Comparison of ENCODE assay signal across 8 mouse cellular contexts in the genomic region with DNA sequence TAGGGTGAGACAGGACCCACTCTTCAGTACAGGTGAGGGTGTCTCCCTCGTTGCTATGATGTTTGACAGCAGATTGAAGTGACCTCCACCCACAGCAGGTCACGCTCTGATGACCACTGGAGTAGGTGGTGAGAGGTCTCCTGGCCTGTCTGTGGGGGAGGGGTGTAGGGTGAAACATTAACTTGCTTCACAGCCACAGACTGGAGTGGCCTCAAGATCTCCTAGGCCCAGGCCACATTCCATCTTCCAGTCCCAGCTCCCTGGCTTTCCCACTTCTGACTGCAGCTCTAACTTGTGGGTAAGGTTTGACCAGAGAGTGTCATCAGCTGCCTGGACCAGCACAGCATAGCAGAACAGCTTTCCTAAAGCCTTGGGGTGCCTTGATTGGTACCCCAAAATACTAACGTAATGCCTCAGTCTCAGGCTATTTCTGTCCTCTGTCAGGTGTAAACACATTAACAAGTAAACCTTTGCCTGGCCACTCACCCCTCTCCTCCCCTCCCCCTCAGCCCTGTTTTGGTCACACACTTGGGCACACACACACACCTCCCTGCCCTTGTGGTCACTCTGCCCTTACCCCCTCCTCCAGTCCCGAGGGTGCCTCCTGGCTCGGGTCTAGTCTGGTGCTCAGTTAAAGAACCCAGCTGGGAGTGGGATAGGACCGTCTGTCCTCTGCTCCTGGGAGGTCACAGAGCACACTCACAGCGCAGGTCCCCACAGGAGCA. TPM values are rescaled to one million over a fixed set of nuclear protein-coding genes. Genes with fewer than 3 reads are reported as not detected.
DNase-seq lines count a peak whose midpoint lies in the region; ATAC-seq lines count a peak whose summit lies in the region.
"Had no signal": no experiment of that assay in that cellular context is flagged by ENCODE, and none has a peak within 500 bp of the region (broad histone marks: within the 10 kb centered on the region; RNA-seq: fewer than 3 reads in every experiment).

A gene (plus strand): TSS at position 235 of the 725 bp plus-strand sequence.

- no peak within 1 kb of the TSS for H3K27ac ChIP-seq in midbrain, embryonic 13.5 days
- no peak within 1 kb of the TSS for H3K27ac ChIP-seq in midbrain, embryonic 16.5 days (ENCODE audit: low read length)
- H3K27ac ChIP-seq in liver, embryonic 13.5 days: peak within 1 kb of the TSS; percentile 84
- H3K27ac ChIP-seq in stomach, embryonic 16.5 days (ENCODE audit: low read length): no peak within 1 kb of the TSS
- no peak within 1 kb of the TSS for H3K27ac ChIP-seq in forebrain, embryonic 11.5 days (ENCODE audit: low read depth, low read length)
- H3K27ac ChIP-seq: macrophage had no signal

- peaks cover 33% of the 10 kb centered on the region for H3K27me3 ChIP-seq in midbrain, embryonic 13.5 days
- peaks cover 16% of the 10 kb centered on the region; the same call in 1 of the 2 replicates for H3K27me3 ChIP-seq in midbrain, embryonic 16.5 days (ENCODE audit: control insufficient read depth, insufficient read depth, low read depth, low read length)
- peaks cover 40% of the 10 kb centered on the region for H3K27me3 ChIP-seq in liver, embryonic 13.5 days
- H3K27me3 ChIP-seq in stomach, embryonic 16.5 days (ENCODE audit: control insufficient read depth, insufficient read depth, low read length): 0 out of 2 replicates have a peak, but pooled peaks cover 7% of the 10 kb centered on the region
- peaks cover 3% of the 10 kb centered on the region for H3K27me3 ChIP-seq in forebrain, embryonic 11.5 days (ENCODE audit: control insufficient read depth, insufficient read depth, low read length)

- no peak within 1 kb of the TSS for H3K4me2 ChIP-seq in midbrain, embryonic 13.5 days (replicated peaks)
- H3K4me2 ChIP-seq in midbrain, embryonic 16.5 days (ENCODE audit: low read length): no peak within 1 kb of the TSS
- H3K4me2 ChIP-seq in liver, embryonic 13.5 days: peak within 1 kb of the TSS; percentile 23; the same call in 1 of the 2 replicates
- H3K4me2 ChIP-seq in stomach, embryonic 16.5 days (ENCODE audit: low read depth, low read length): no peak within 1 kb of the TSS
- H3K4me2 ChIP-seq in forebrain, embryonic 11.5 days (ENCODE audit: low read depth, low read length, severe bottlenecking): no peak within 1 kb of the TSS

- H3K36me3 ChIP-seq in midbrain, embryonic 13.5 days: no peaks in the 10 kb centered on the region
- no peaks in the 10 kb centered on the region for H3K36me3 ChIP-seq in midbrain, embryonic 16.5 days (ENCODE audit: control insufficient read depth, insufficient read depth, low read length)
- H3K36me3 ChIP-seq in liver, embryonic 13.5 days: no peaks in the 10 kb centered on the region
- no peaks in the 10 kb centered on the region for H3K36me3 ChIP-seq in stomach, embryonic 16.5 days (ENCODE audit: control insufficient read depth, insufficient read depth, low read length)
- H3K36me3 ChIP-seq in forebrain, embryonic 11.5 days (ENCODE audit: control insufficient read depth, insufficient read depth, low read length): no peaks in the 10 kb centered on the region

- H3K9ac ChIP-seq in midbrain, embryonic 13.5 days (replicated peaks): 0 out of 2 replicates have a peak within 1 kb of the TSS, but pooled peaks have one; percentile 28
- no peak within 1 kb of the TSS for H3K9ac ChIP-seq in midbrain, embryonic 16.5 days (ENCODE audit: low read depth, low read length)
- H3K9ac ChIP-seq in liver, embryonic 13.5 days: peak within 1 kb of the TSS; percentile 26; the same call in 1 of the 2 replicates
- H3K9ac ChIP-seq in stomach, embryonic 16.5 days (ENCODE audit: low read length): 0 out of 2 replicates have a peak within 1 kb of the TSS, but pooled peaks have one; percentile 10
- H3K9ac ChIP-seq in forebrain, embryonic 11.5 days (ENCODE audit: low read length): no peak within 1 kb of the TSS

- H3K4me1 ChIP-seq in midbrain, embryonic 13.5 days (replicated peaks): no peaks in the 10 kb centered on the region
- no peaks in the 10 kb centered on the region for H3K4me1 ChIP-seq in midbrain, embryonic 16.5 days (ENCODE audit: control insufficient read depth, insufficient read depth, low read length)
- peaks cover 8% of the 10 kb centered on the region; the same call in 1 of the 2 replicates for H3K4me1 ChIP-seq in liver, embryonic 13.5 days (replicated peaks)
- H3K4me1 ChIP-seq in stomach, embryonic 16.5 days (ENCODE audit: control insufficient read depth, insufficient read depth, low read length): no peaks in the 10 kb centered on the region; the same call in 1 of the 2 replicates
- H3K4me1 ChIP-seq in forebrain, embryonic 11.5 days (replicated peaks; ENCODE audit: control insufficient read depth, insufficient read depth, low read length): no peaks in the 10 kb centered on the region

- H3K9me3 ChIP-seq in midbrain, embryonic 13.5 days: no peaks in the 10 kb centered on the region
- no peaks in the 10 kb centered on the region for H3K9me3 ChIP-seq in midbrain, embryonic 16.5 days (replicated peaks; ENCODE audit: control insufficient read depth, low read length, poor library complexity, severe bottlenecking)
- H3K9me3 ChIP-seq in liver, embryonic 13.5 days (replicated peaks): no peaks in the 10 kb centered on the region
- H3K9me3 ChIP-seq in stomach, embryonic 16.5 days (replicated peaks; ENCODE audit: control insufficient read depth, low read length): no peaks in the 10 kb centered on the region
- no peaks in the 10 kb centered on the region for H3K9me3 ChIP-seq in forebrain, embryonic 11.5 days (ENCODE audit: control insufficient read depth, low read length)

- no peak within 1 kb of the TSS for H3K4me3 ChIP-seq in midbrain, embryonic 13.5 days (replicated peaks)
- no peak within 1 kb of the TSS for H3K4me3 ChIP-seq in midbrain, embryonic 16.5 days (ENCODE audit: low read depth, low read length)
- no peak within 1 kb of the TSS for H3K4me3 ChIP-seq in liver, embryonic 13.5 days (replicated peaks)
- no peak within 1 kb of the TSS for H3K4me3 ChIP-seq in stomach, embryonic 16.5 days (replicated peaks; ENCODE audit: low read length)
- H3K4me3 ChIP-seq in forebrain, embryonic 11.5 days (ENCODE audit: low read depth, low read length): no peak within 1 kb of the TSS

- ATAC-seq in midbrain, embryonic 13.5 days: no peak
- no peak for ATAC-seq in midbrain, embryonic 16.5 days
- peak; percentile 72 for ATAC-seq in liver, embryonic 13.5 days (ENCODE audit: low read depth)
- ATAC-seq in stomach, embryonic 16.5 days (ENCODE audit: insufficient read depth, low FRiP score): no peak
- ATAC-seq in forebrain, embryonic 11.5 days (replicated peaks; ENCODE audit: low FRiP score): no peak

- DNase-seq in kidney, adult 8-10 months: peak; percentile 95 to 97
- DNase-seq in liver, embryonic 13.5 days: no peak
- DNase-seq in left cerebral cortex, postnatal 4 days: no peak
- DNase-seq in forebrain, embryonic 11.5 days (ENCODE audit: low spot score): no peak

- intact Hi-C loops in left cerebral cortex, postnatal 4 days (cut with DNase I): loop anchor here (5.0 kb wide), 1 partner anchor 119 kb away; no protein-coding TSS in a partner anchor

- 70% methylated on average over 7 of the region's 7 CpGs for WGBS in midbrain, embryonic 13.5 days
- WGBS in midbrain, embryonic 16.5 days: 72% methylated on average over 7 of the region's 7 CpGs
- WGBS in liver, embryonic 13.5 days (ENCODE audit: insufficient replicate concordance): 47% methylated on average over 7 of the region's 7 CpGs
- WGBS in stomach, embryonic 16.5 days: 46% methylated on average over 7 of the region's 7 CpGs
- WGBS in forebrain, embryonic 11.5 days: 75% methylated on average over 7 of the region's 7 CpGs

RNA-seq across cellular contexts. Expression of the gene that starts here (rescaled TPM):
- polyA plus RNA-seq in midbrain, embryonic 13.5 days (2015; fragmentation: Nextera tagmentation; extraction: Ambion mirVana): 0.15 and 0.28 TPM in 2 replicates
- 0.11 and 0.23 TPM in 2 replicates for polyA plus RNA-seq in midbrain, embryonic 16.5 days (2015; fragmentation: Nextera tagmentation; extraction: Ambion mirVana)
- 0.40 and 0.43 TPM in 2 replicates for polyA plus RNA-seq in liver, embryonic 13.5 days (2015; fragmentation: Nextera tagmentation; extraction: Ambion mirVana)
- polyA plus RNA-seq in stomach, embryonic 16.5 days (2015; fragmentation: Nextera tagmentation; extraction: Ambion mirVana): 0.23 and 0.84 TPM in 2 replicates
- under 1 TPM; 0.56 to 0.66 TPM for total RNA-seq in left cerebral cortex, postnatal 4 days (2021)
- polyA plus RNA-seq in forebrain, embryonic 11.5 days (2014; fragmentation: Nextera tagmentation; extraction: Ambion mirVana): 0.13 and 0.37 TPM in 2 replicates
- polyA plus RNA-seq: macrophage had no signal

Comparison
In these comparisons a context has a peak if more than half of its experiments do, and no peak if none do; other contexts are left out.
1. H3K9ac ChIP-seq: peak in midbrain, embryonic 13.5 days (single experiment) and stomach, embryonic 16.5 days (single experiment); none in midbrain, embryonic 16.5 days (single experiment) and forebrain, embryonic 11.5 days (single experiment).
2. Peak in ATAC-seq, H3K27ac ChIP-seq, H3K9ac ChIP-seq and H3K4me2 ChIP-seq in liver, embryonic 13.5 days; RNA of the gene not detected or under 1 TPM.
3. DNase-seq: peak in kidney, adult 8-10 months (2 of 2); none in liver, embryonic 13.5 days (single experiment), left cerebral cortex, postnatal 4 days (single experiment) and forebrain, embryonic 11.5 days (single experiment).